Mouse (Mus musculus) forebrain, embryonic 11.5 days (tissue): ENCODE results near the gene Aldoc. TPM values are rescaled to one million over a fixed set of nuclear protein-coding genes. Genes with fewer than 3 reads are reported as not detected.

Source experiments
- ATAC-seq: fragments of 200-750 bp; cut with Nextera tagmentation; replicated peaks from 2 replicates; pipeline ENCODE4 v1.8.0; 2017; ENCODE audit warnings: moderate TSS enrichment; ENCODE audit not compliant: low FRiP score
- DNase-seq: peaks from one replicate; pipeline ENCODE4 v3.0.0-alpha.2; 2017; ENCODE audit warnings: low spot score
- H3K27ac ChIP-seq: fragments of 300-500 bp; sonication (generic); 2 replicates; pipeline ENCODE4 v1.5.1; 2014; ENCODE audit warnings: low read depth, low read length
- H3K27me3 ChIP-seq: fragments of 300-500 bp; sonication (generic); 2 replicates; pipeline ENCODE4 v1.6.1; 2014; ENCODE audit warnings: mild to moderate bottlenecking, low read length, mixed read lengths; ENCODE audit not compliant: control insufficient read depth, insufficient read depth
- H3K36me3 ChIP-seq: fragments of 300-500 bp; sonication (generic); 2 replicates; pipeline ENCODE4 v1.6.1; 2014; ENCODE audit warnings: mild to moderate bottlenecking, low read length, moderate library complexity, mixed read lengths; ENCODE audit not compliant: control insufficient read depth, insufficient read depth
- H3K4me1 ChIP-seq: fragments of 300-500 bp; sonication (generic); replicated peaks from 2 replicates; pipeline ENCODE4 v1.6.1; 2014; ENCODE audit warnings: low read length, mixed read lengths; ENCODE audit not compliant: control insufficient read depth, insufficient read depth
- H3K4me2 ChIP-seq: fragments of 300-500 bp; sonication (generic); 2 replicates; pipeline ENCODE4 v1.6.1; 2014; ENCODE audit warnings: low read depth, mild to moderate bottlenecking, low read length, moderate library complexity, mixed read lengths; ENCODE audit not compliant: severe bottlenecking
- H3K4me3 ChIP-seq: fragments of 300-500 bp; sonication (generic); 2 replicates; pipeline ENCODE4 v1.5.1; 2014; ENCODE audit warnings: low read depth, low read length
- H3K9ac ChIP-seq: fragments of 300-500 bp; sonication (generic); 2 replicates; pipeline ENCODE4 v1.6.1; 2014; ENCODE audit warnings: low read length
- H3K9me3 ChIP-seq: fragments of 300-500 bp; sonication (generic); 2 replicates; pipeline ENCODE4 v1.6.1; 2016; ENCODE audit warnings: low read length, mixed read lengths; ENCODE audit not compliant: control insufficient read depth
- WGBS: fragments of 180-500 bp; shearing (Covaris S2); extraction: QIAGEN DNeasy Blood & Tissue Kit; methylation state at CpG from one replicate; pipeline ENCODE4 v1.1.7; 2014; 5-methylcytosine and 5-hydroxymethylcytosine counted together
- polyA plus RNA-seq: library from polyadenylated mRNA; unstranded; fragments of >200 nt; fragmentation: Nextera tagmentation; extraction: Ambion mirVana; gene quantifications from 2 replicates; pipeline ENCODE4 v1.2.1, GENCODE M21; 2014

Gene Aldoc
- polyA plus RNA-seq, 1 experiment from 2014 or later = 3.3 TPM

DNA sequence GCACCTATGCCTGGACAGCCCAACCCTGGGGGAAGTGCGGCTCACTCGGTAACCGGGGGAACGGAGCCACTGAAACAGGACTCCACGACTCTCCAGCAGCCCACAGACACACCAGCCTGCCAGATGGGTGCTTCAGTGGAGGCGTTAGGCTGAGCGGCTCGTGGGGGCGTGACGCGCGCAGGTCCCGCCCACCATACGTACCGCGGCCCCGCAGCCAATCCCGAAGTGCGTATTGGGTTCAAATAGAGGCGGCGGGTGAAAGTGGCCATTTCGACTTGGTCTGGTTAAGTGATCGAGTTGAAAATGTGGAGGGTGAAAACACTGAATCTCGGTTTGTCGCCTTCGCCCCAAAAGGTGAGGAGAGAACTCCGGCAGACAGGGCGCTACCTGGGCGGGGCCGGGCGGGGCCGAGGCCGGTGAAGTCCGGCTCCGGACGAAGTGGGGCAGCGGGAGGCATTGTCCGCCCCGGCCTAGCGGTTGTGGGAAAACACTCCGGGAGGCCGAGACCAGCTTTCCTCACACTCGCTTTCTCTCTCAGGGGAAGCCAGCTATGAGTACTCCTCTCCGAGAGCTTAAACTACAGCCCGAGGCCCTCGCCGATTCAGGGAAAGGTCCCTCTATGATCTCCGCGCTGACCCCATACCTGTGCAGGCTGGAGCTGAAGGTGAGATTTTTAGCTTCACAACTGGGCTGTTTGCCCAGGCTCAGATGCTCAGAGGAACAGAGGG, 21.2 kb upstream of the Aldoc start, which contains the start of gene Spag5:
Gene Spag5, plus strand, starts transcription at position 173 of the 728 bp plus-strand sequence.
- Histone ChIP-seq H3K9ac (peak within 1 kb of the TSS; percentile 74), H3K27me3 (no peaks in the 10 kb centered on the region), H3K4me1 (peaks cover 5% of the 10 kb centered on the region), H3K4me2 (peak within 1 kb of the TSS; percentile 59), H3K36me3 (peaks cover 5% of the 10 kb centered on the region; the same call in 1 of the 2 replicates), H3K9me3 (no peaks in the 10 kb centered on the region), H3K4me3 (peak within 1 kb of the TSS; percentile 66), H3K27ac (peak within 1 kb of the TSS; percentile 37)
- ATAC-seq = peak; percentile 99
- peak; percentile 94 for DNase-seq
- under 1% methylated on average over 49 of the region's 49 CpGs for WGBS

DNA sequence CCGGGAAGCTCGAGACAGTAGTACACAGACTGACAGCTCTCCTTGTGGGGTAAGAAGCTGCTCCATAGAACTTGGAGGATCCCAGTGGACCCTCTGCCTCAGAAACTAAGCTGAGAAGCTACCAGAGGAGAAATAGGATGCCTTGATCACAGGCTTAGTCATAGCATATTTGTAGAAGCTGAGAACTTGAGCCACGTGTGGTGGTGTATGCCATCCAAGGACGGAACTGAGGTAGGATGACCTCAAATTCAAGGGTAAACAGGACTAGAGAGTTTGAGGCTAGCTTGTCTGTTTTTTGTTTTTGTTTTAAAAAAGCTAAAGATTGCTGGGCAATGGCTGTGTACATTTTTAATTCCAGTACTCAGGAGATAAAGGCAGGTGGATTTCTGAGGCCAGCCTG, 17.5 kb upstream of the Aldoc start:
- H3K27ac ChIP-seq = no peak overlapping the region
- H3K27me3 ChIP-seq = no peaks in the 10 kb centered on the region
- H3K4me3 ChIP-seq = no peak overlapping the region
- no peak overlapping the region for H3K4me2 ChIP-seq
- ATAC-seq = no peak
- H3K9ac ChIP-seq = no peak overlapping the region
- peaks cover 18% of the 10 kb centered on the region; the same call in 1 of the 2 replicates for H3K36me3 ChIP-seq
- no peaks in the 10 kb centered on the region for H3K9me3 ChIP-seq
- 92% methylated on average over 4 of the region's 4 CpGs for WGBS
- no peak for DNase-seq
- peaks cover 5% of the 10 kb centered on the region for H3K4me1 ChIP-seq

DNA sequence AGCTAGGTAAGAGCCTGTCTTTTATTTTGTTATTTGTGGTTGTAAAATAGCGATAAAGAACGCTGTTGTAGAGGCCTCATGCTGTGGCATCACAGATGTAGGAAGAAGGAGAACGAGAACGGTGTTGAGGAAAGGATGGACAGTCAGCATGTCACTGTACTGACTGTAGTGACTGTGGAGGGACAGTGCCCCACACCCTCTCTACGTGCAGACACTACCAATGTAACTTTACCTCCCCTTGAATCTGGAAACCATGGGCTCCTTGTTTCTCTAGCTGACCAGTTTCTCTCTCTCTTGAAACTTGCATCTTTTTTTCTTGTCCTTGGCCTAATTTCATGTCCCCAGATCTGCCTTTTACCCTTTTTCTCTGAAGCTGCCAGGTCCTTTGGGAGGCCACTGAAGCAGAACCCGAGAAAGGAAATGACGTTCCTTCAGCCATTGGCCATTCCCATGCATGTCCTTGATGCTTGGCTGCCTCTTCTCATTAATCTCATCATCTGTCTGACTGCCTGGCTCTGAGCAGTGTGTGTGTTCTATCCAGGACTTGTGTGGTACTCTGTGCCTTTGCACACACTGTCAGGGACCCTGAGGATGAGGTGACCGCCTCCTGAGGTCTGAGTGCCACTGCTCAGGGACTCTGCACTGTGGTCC, 11.8 kb upstream of the Aldoc start:
- no peaks in the 10 kb centered on the region for H3K9me3 ChIP-seq
- H3K4me2 ChIP-seq = no peak overlapping the region
- no peak overlapping the region for H3K4me3 ChIP-seq
- H3K9ac ChIP-seq = no peak overlapping the region
- WGBS = 91% methylated on average over 8 of the region's 8 CpGs
- H3K27me3 ChIP-seq = no peaks in the 10 kb centered on the region
- no peak for ATAC-seq
- no peaks in the 10 kb centered on the region for H3K4me1 ChIP-seq
- H3K27ac ChIP-seq = no peak overlapping the region
- H3K36me3 ChIP-seq = peaks cover 31% of the 10 kb centered on the region
- DNase-seq = no peak

DNA sequence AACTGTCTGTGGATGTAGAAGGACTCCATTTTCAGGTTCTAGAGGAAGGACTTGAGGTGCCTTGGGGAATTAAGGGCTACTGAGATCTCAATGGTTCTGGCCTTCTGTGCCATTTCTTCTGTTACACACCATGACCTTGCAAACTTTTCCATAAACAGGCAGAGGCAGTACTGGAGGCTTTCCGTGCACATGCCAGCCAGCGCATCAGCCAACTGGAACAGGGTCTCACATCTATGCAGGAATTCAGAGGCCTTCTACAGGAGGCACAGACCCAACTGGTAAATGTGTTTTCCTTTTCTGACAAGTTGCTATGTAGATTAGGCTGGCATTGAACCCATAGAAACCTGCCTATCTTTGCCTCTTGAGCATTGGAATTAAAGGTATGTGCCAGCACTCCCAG, 9.1 kb upstream of the Aldoc start:
- H3K9ac ChIP-seq = no peak overlapping the region
- 95% methylated on average over 2 of the region's 2 CpGs for WGBS
- no peaks in the 10 kb centered on the region for H3K9me3 ChIP-seq
- no peak overlapping the region for H3K4me3 ChIP-seq
- ATAC-seq (no peak), DNase-seq (no peak)
- no peak overlapping the region for H3K4me2 ChIP-seq
- peaks cover 46% of the 10 kb centered on the region for H3K36me3 ChIP-seq
- H3K27me3 ChIP-seq = no peaks in the 10 kb centered on the region
- H3K4me1 ChIP-seq = no peaks in the 10 kb centered on the region
- no peak overlapping the region for H3K27ac ChIP-seq

DNA sequence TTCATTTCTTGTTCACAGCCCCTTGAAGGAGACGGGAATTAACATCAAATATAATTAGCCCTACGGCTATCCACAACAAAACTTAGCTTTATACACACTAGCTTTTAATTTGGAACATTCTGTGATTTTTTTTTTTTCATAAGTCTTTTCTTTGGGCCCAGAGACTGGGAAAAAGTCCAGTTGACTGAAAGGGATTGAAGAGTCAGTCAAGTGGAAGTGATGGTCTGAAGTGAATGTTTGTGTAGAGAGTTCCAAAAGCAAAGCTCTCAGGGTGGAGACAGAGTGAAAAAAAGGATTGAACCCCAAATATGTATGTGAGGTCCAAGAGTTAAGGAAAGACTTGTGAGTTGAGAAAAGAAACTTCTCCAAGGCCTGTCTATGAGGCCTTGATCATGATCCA, 4.4 kb upstream of the Aldoc start:
- H3K27ac ChIP-seq = no peak overlapping the region

DNA sequence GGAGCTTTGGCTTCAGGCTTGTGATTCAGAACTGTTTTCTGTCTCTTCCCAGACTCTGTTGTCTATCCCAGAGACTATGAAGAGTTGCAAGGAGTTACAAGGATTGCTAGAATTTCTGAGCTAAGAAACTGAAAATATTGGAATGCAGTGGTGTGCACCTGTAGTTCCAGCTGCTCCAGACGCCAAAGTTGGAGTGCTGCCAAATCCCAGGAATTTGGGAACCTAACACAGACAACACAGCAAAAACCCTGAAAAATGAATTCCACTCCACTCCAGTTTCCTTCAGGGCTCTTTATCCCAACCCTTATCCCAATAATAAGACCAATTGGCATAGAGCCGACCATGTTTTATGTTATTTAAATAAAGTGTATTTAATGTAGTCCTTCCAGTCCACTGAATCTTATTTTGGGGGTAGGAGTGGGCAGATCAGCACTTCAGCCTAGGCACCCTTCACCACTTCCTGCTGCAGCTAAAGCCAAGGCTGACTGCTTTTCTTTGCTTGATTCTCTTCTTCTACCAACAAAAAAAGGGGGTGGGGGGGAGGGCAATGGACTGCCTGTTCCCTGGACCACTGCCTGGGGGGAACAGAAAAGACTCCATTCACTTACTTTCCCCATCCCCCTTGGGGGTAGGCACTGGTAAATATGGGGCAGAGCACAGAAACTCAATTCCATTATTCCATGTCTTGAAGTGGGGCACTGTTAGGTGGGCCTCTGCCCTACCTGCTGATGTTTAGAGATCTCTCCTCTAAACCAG, 514 bp upstream of the Aldoc start:
- Histone ChIP-seq H3K27me3 (no peaks in the 10 kb centered on the region), H3K27ac (no peak overlapping the region), H3K4me3 (no peak overlapping the region), H3K36me3 (peaks cover 18% of the 10 kb centered on the region; the same call in 1 of the 2 replicates), H3K4me1 (peaks cover 4% of the 10 kb centered on the region; the same call in 1 of the 2 replicates), H3K9me3 (no peaks in the 10 kb centered on the region), H3K9ac (no peak overlapping the region), H3K4me2 (no peak overlapping the region)
- no peak for DNase-seq
- WGBS = 62% methylated on average over 2 of the region's 2 CpGs
- ATAC-seq = 0 out of 2 replicates have a peak, but pooled peaks have one; percentile 12

More for the DNA sequence above, 4.4 kb upstream of the Aldoc start:
- DNase-seq (no peak), ATAC-seq (no peak)
- Histone ChIP-seq H3K9me3 (no peaks in the 10 kb centered on the region), H3K4me1 (peaks cover 4% of the 10 kb centered on the region; the same call in 1 of the 2 replicates), H3K4me2 (no peak overlapping the region), H3K4me3 (no peak overlapping the region), H3K27me3 (no peaks in the 10 kb centered on the region), H3K9ac (no peak overlapping the region), H3K36me3 (peaks cover 41% of the 10 kb centered on the region)
- 78% methylated on average over 2 of the region's 2 CpGs for WGBS

DNA sequence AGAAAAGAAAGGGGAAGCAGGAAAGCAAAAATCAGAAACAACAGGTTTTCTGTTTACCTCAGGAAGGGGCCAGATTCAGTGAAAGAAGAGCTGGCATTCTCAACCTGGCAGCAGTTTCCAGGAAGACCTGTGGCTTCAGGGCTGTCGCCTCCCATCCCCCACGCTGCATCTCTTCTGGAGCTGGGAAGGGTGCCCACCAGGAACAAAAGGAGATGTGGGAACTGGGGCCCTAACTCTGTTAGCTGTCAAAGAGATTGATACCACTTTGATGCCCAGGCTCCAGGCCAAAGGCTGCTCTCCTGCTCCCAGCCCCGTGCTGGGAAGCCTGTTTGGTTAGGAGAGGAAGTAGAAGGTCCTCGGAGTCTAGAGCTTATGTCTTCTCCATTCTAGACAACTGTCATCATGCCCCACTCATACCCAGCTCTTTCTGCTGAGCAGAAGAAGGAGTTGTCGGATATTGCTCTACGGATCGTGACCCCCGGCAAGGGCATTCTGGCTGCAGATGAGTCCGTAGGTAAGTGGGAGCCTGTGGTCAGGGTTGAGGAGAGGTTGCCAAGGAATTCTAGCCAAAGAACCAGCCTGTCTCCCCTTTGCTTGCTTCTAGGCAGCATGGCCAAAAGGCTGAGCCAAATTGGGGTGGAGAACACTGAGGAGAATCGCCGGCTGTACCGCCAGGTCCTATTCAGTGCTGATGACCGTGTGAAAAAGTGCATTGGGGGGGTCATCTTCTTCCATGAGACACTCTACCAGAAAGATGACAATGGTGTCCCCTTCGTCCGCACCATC, 1.4 kb downstream of the Aldoc start:
- no peak for DNase-seq
- no peak overlapping the region for H3K4me2 ChIP-seq
- peaks cover 7% of the 10 kb centered on the region; the same call in 1 of the 2 replicates for H3K4me1 ChIP-seq
- no peak for ATAC-seq
- peaks cover 3% of the 10 kb centered on the region; the same call in 1 of the 2 replicates for H3K36me3 ChIP-seq
- no peak overlapping the region for H3K27ac ChIP-seq
- no peaks in the 10 kb centered on the region for H3K27me3 ChIP-seq
- H3K4me3 ChIP-seq = no peak overlapping the region
- no peak overlapping the region for H3K9ac ChIP-seq
- H3K9me3 ChIP-seq = no peaks in the 10 kb centered on the region
- 88% methylated on average over 15 of the region's 15 CpGs for WGBS

DNA sequence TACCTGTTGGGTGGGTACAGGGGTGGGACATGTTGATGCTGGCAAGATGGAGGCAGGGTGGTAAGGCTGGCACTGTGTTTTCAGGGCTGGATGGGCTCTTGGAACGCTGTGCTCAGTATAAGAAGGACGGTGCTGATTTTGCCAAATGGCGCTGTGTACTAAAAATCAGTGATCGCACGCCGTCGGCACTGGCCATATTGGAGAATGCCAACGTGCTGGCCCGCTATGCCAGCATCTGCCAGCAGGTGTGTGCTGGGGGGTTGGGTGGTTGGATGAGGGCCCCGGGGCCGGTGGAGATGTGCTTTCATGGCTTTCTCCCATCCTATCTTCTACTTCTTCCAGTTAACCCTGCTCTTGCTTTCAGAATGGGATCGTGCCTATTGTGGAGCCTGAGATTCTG, 2.2 kb downstream of the Aldoc start:
- no peak overlapping the region for H3K9ac ChIP-seq
- H3K9me3 ChIP-seq = no peaks in the 10 kb centered on the region
- DNase-seq (no peak), ATAC-seq (no peak)
- H3K4me2 ChIP-seq = no peak overlapping the region
- H3K4me3 ChIP-seq = no peak overlapping the region
- WGBS = 94% methylated on average over 12 of the region's 12 CpGs
- no peaks in the 10 kb centered on the region; the same call in 1 of the 2 replicates for H3K36me3 ChIP-seq
- H3K27ac ChIP-seq = no peak overlapping the region
- no peaks in the 10 kb centered on the region for H3K27me3 ChIP-seq
- H3K4me1 ChIP-seq = peaks cover 7% of the 10 kb centered on the region; the same call in 1 of the 2 replicates
